Mouse (Mus musculus): ENCODE measurements around the gene Syt14.

The Syt14 gene

GRCm38 (mm10) chr1:192993491-192993890 is 42.1 kb downstream of the Syt14 start:
- DNase-seq (ENCODE audit: low read depth in 2 of 2, low spot score in 2 of 2) = no peak

GRCm38 (mm10) chr1:192987203-192987602 is 48.4 kb downstream of the Syt14 start:
- DNase-seq (ENCODE audit: low read depth in 2 of 2, low spot score in 2 of 2) = no peak

GRCm38 (mm10) chr1:192986481-192986880 is 49.1 kb downstream of the Syt14 start:
- DNase-seq (ENCODE audit: low read depth in 2 of 2, low spot score in 2 of 2) = no peak

- no peak for DNase-seq (ENCODE audit: low read depth in 2 of 2, low spot score in 2 of 2)
These were observed 51.2 kb downstream of the Syt14 start for GRCm38 (mm10) chr1:192984333-192984732.

- DNase-seq (ENCODE audit: low read depth in 2 of 2, low spot score in 2 of 2) = no peak
These were observed 53.9 kb downstream of the Syt14 start for GRCm38 (mm10) chr1:192981658-192982057.

GRCm38 (mm10) chr1:192981120-192981519 is 54.5 kb downstream of the Syt14 start:
- DNase-seq (ENCODE audit: low read depth in 2 of 2, low spot score in 2 of 2) = no peak

GRCm38 (mm10) chr1:192962323-192962722 is 73.3 kb downstream of the Syt14 start:
- no peak for DNase-seq (ENCODE audit: low read depth in 2 of 2, low spot score in 2 of 2)

- DNase-seq (ENCODE audit: low read depth in 2 of 2, low spot score in 2 of 2) = no peak
These were observed 87.8 kb downstream of the Syt14 start for GRCm38 (mm10) chr1:192947839-192948173.

- no peak for DNase-seq (ENCODE audit: low read depth in 2 of 2, low spot score in 2 of 2)
These were observed 88.3 kb downstream of the Syt14 start for GRCm38 (mm10) chr1:192947170-192947838.

GRCm38 (mm10) chr1:192939033-192939432 is 96.5 kb downstream of the Syt14 start:
- DNase-seq (ENCODE audit: low read depth in 2 of 2, low spot score in 2 of 2) = no peak

GRCm38 (mm10) chr1:192937956-192938355 is 97.6 kb downstream of the Syt14 start:
- DNase-seq (ENCODE audit: low read depth in 2 of 2, low spot score in 2 of 2) = no peak

- DNase-seq (ENCODE audit: low read depth in 2 of 2, low spot score in 2 of 2) = no peak
These were observed 103.8 kb downstream of the Syt14 start for GRCm38 (mm10) chr1:192931797-192932196.

- no peak for DNase-seq (ENCODE audit: low read depth in 2 of 2, low spot score in 2 of 2)
These were observed 123.4 kb downstream of the Syt14 start for GRCm38 (mm10) chr1:192912101-192912728.

- no peak for DNase-seq (ENCODE audit: low read depth in 2 of 2, low spot score in 2 of 2)
These were observed 134.1 kb downstream of the Syt14 start for GRCm38 (mm10) chr1:192901516-192901915.

- no peak for DNase-seq (ENCODE audit: low read depth in 2 of 2, low spot score in 2 of 2)
These were observed 134.7 kb downstream of the Syt14 start for GRCm38 (mm10) chr1:192900913-192901312.

- DNase-seq (ENCODE audit: low read depth in 2 of 2, low spot score in 2 of 2) = no peak
These were observed 136.8 kb downstream of the Syt14 start for GRCm38 (mm10) chr1:192898742-192899141.

GRCm38 (mm10) chr1:192897218-192897617 is 138.4 kb downstream of the Syt14 start:
- no peak for DNase-seq (ENCODE audit: low read depth in 2 of 2, low spot score in 2 of 2)

GRCm38 (mm10) chr1:192896076-192896475 is 139.5 kb downstream of the Syt14 start:
- DNase-seq (ENCODE audit: low read depth in 2 of 2, low spot score in 2 of 2) = no peak

GRCm38 (mm10) chr1:192890716-192891115 is 144.9 kb downstream of the Syt14 start:
- DNase-seq (ENCODE audit: low read depth in 2 of 2, low spot score in 2 of 2) = no peak

- DNase-seq (ENCODE audit: low read depth in 2 of 2, low spot score in 2 of 2) = no peak
These were observed 152.8 kb downstream of the Syt14 start for GRCm38 (mm10) chr1:192882617-192883295.

- DNase-seq (ENCODE audit: low read depth in 2 of 2, low spot score in 2 of 2) = no peak
These were observed 155.4 kb downstream of the Syt14 start for GRCm38 (mm10) chr1:192880130-192880529.

- DNase-seq (ENCODE audit: low read depth in 2 of 2, low spot score in 2 of 2) = no peak
These were observed 156.4 kb downstream of the Syt14 start for GRCm38 (mm10) chr1:192879086-192879580.
